Mouse (Mus musculus) neutrophil, adult 5-6 weeks (primary cell): ENCODE measurements around the gene Mier3. TPM values are rescaled to one million over a fixed set of nuclear protein-coding genes. Genes with fewer than 3 reads are reported as not detected.

Experiments used
- ATAC-seq: fragments of 151-379, 151-347 bp; 2 replicates; pipeline ENCODE4 v1.8.0; 2017; ENCODE audit warnings: mild to moderate bottlenecking, moderate TSS enrichment; ENCODE audit not compliant: insufficient number of reproducible peaks, poor library complexity, low FRiP score, severe bottlenecking; ENCODE audit errors: extremely low read depth
- total RNA-seq: library from RNA; stranded (forward); fragments of 200-1000 nt; gene quantifications from 2 replicates; pipeline ENCODE4 v1.2.3, GENCODE M21; 2017

The Mier3 gene
- 76.1 and 79.4 TPM in 2 replicates for total RNA-seq

DNA sequence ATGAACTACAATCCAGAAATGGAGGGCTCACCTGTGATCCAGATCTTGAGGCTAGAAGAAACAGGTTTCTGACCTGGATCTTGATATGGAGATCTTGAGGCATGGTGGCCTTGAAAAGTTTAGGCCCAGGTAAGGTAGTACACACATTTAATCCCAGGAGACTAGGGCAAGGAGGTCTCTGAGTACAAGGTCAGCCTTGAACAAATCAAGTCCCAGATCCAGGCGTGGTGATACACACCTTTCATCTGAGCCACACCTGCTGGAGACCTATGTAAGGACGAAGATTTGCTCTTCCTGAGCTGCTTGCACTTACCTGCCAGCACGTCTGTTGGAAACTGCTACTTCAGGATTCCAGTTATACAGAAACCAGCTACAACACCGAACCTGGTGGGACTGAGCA is at the start of gene Mier3:
Gene Mier3 (plus strand): TSS at position 301 of the 400 bp plus-strand sequence.
- no peak for ATAC-seq

- peak; percentile 74 for ATAC-seq
Measured at GRCm38 (mm10) chr13:111634163-111635160, 46.3 kb upstream of the Mier3 start.

DNA sequence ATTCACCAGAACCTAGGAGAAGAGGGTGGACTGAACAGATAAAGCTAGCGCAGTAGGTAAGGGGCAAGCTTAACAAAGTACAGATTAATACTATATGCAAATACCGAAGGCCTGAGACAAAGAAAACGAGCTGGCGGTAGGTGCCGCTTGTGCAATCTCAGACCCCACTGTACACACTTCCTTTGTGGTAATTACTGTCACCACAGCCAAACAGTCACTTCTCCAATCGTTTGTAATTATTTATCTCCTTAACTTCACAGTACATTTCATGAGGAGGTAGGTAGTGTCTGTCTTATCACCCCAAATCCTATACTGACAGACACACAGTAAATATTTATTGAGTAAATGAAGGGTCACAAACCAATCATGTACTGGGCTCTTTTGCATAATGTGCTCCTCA is 40.5 kb upstream of the Mier3 start:
- peak; percentile 85 for ATAC-seq

GRCm38 (mm10) chr13:111643636-111644035 is 37.1 kb upstream of the Mier3 start:
- no peak for ATAC-seq

DNA sequence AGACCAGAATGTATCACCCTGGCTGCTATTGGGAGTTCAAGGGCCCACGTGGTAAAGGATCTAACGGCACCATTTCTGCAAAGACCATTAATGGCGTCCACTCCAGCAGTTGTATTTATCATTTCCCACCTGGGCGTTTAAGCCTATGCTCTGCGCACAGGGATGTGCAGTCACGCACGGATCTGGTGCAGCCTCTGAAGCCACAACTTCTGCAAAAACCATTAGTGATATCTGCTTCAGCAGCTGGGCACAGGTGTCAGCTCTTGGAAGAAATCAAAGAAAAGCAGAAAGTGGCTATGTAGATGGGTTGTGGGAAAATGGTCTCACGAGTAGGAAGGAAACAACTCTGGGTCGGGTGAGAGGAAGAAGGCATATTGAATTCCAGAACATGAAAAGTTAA is 34.6 kb upstream of the Mier3 start:
- peak; percentile 51; the same call in 1 of the 2 replicates for ATAC-seq

DNA sequence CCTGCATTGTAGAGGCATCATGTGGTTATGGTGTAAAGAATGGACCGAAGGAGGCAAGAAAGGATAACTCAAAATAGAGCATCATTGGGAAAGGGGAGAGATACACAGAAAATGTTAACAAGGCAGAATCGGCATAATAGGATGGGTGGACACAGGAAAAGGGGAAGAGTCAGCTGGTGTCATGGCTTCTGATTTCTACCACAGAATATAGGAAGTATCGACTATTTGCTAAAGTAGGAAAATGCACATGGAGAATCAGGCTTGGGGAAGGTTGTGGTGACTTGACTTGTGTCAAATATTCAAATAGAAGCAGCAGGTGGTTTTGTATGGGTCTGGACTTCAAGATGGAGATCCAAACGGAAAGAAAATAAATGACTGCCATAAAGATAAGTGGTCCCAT is 33.5 kb upstream of the Mier3 start:
- no peak for ATAC-seq

- no peak for ATAC-seq
Measured at GRCm38 (mm10) chr13:111651020-111651419, 29.8 kb upstream of the Mier3 start.

- peak; percentile 28; the same call in 1 of the 2 replicates for ATAC-seq
Measured at GRCm38 (mm10) chr13:111655273-111655672, 25.5 kb upstream of the Mier3 start.

DNA sequence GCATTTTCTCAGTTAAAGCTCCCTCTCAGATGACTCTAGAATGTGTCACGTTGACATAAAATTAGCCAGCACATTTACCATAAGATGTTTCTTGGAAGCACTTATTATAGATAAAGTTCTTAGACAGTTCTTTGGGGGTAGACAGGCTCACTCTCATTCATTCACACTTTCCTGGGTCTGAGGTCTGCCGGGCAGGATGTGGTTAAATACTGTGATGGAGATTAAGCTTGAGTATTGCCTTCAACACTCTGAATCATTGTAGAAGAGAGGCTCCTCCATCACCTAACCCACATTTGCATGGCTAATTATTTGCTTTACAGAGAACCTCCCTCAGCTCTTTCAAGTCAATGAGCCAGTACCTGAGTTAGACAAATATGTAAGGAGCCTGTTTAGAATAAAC is 24.9 kb upstream of the Mier3 start:
- ATAC-seq = peak; percentile 37; the same call in 1 of the 2 replicates

- no peak for ATAC-seq
Measured at GRCm38 (mm10) chr13:111656309-111656708, 24.5 kb upstream of the Mier3 start.

- ATAC-seq = no peak
Measured at GRCm38 (mm10) chr13:111656769-111657168, 24.0 kb upstream of the Mier3 start.

- ATAC-seq = no peak
Measured at GRCm38 (mm10) chr13:111658501-111659280, 22.1 kb upstream of the Mier3 start.

- ATAC-seq = no peak
Measured at GRCm38 (mm10) chr13:111659430-111659829, 21.3 kb upstream of the Mier3 start.

DNA sequence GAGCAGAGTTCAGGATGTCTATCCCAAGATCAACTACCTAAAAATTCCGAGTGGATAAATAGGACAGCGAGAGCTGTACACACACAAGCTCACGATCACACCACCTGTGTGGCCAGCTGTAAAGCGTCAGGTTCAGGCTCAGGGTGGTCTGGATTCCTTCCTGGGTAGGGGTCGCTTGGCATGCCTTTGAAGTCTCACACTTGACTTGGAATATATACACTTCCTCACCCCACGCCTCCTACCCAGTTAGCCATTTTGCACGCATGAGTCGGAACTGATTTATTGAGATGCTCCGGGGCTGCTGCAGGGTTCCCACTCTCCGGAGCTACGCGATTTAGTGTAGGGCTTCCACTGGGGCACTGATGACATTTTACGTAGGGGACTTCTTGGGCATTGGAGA is 20.7 kb upstream of the Mier3 start:
- no peak for ATAC-seq

DNA sequence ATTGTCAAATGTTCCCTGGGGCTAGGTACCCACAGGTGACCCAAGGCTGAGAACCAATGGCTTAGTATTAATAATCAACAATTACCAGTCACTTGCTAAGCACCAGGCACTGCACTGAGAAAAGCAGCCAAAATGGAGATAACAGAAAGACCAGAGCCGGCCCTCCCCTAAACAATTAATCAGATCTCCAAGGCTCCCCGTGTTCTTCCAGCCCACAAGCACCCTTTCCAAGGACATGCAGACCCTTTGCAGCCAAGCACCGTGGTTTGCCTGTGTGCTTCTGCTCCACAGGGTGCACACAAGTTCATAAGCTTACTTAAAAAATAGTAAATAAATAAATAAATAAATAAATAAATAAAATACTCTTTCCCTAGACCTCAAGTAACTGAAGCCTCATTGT is 20.2 kb upstream of the Mier3 start:
- ATAC-seq = no peak

DNA sequence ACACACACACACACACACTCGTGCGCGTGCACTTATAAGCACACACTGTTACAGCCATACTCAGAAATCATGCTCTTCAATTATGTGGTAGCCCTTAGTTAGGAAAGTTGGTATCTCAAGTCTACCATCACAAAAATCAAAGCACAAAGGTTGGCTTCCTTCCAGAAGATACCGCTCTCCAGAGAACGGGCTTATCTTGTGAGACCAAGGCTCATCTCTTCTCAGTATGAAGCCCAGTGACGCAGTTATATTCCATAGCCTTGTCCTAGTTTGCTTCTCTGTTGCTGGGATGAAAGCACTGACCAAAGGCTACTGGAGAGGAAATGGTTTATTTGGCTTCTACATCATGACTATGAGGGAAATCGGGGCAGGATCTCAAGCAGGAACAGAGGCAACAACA is 12.8 kb upstream of the Mier3 start:
- ATAC-seq = no peak

DNA sequence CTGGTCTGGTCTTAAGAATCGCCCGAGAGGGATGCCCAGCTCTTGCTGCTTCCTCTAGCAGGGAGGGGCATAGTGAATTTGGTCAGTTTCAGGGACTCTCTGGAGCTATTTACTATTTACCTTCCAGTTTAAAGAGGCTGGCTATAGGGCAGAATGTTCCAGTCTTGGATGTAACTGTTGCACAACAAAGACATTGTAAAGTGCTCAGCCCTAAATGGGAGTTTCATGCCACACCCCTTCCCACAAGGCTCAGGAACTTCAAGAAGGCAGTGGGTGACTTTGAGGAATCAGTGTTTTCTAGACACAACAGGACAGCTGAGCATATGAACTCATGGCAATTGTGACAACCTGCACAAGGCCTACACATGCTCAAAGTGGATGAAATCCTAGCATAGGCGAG is 3.9 kb upstream of the Mier3 start:
- ATAC-seq = no peak

DNA sequence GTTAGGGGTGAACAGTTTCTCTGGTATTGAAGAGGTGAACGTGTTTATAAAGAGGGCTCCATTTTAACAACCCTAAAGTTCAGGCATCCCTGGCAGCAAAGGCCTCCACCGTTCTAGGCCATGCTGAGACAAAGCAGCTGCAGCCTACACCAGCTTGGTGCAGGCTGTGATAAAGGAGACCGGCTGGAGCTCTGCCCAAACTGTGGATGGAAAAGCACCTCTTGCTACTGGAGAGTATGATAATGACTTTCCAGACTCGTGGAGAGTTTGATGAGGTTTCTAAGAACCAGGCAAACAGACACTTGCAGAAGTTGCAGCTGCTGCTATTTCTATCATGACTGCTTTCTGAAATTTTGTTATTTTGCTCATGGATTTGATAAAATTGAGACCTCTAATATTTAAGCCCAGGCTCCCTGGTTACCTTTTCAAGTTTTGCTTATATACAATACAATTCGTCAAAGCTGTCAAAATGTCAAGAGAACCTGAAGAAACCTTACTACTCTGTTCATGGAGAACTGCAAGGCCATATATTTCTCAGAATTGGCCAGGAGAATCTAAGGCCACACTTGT is 3.4 kb downstream of the Mier3 start:
- ATAC-seq = no peak

DNA sequence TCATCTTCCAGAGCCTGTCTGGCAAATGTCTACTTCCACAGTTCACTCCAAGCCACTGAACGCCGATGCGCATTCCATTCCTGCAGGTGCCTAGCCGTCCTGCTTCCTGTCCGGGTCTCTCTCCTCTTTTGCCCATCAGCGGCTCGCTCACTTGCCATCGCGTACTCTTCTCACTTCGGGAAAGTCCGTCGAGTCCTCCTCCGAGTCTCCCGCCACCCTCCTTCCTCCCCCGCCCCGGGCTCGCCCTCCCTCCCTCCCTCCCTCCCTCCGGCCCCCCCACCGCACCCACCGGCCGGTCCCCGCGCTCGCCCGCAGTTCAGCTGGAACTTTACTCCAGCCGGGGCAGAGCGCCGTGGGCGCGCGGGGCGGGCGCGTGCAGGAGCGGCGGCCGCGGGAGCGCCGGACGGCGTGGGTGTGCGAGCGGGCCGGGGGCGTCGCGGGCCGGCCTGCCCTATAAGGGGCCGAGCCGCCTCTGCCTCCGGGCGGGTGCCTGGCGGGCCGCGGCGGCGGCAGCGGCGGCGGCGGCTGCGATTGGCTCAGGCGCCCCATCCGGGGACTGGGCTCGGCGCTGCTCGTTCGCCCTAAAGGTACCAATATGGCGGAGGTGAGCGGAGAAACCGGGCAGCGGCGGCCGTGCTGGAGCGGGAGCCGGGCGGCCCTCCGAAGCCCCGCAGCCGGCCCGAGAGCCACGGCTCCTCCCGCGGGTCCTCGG is 5.1 kb downstream of the Mier3 start:
- ATAC-seq = peak; percentile 88
